In the genomic region with DNA sequence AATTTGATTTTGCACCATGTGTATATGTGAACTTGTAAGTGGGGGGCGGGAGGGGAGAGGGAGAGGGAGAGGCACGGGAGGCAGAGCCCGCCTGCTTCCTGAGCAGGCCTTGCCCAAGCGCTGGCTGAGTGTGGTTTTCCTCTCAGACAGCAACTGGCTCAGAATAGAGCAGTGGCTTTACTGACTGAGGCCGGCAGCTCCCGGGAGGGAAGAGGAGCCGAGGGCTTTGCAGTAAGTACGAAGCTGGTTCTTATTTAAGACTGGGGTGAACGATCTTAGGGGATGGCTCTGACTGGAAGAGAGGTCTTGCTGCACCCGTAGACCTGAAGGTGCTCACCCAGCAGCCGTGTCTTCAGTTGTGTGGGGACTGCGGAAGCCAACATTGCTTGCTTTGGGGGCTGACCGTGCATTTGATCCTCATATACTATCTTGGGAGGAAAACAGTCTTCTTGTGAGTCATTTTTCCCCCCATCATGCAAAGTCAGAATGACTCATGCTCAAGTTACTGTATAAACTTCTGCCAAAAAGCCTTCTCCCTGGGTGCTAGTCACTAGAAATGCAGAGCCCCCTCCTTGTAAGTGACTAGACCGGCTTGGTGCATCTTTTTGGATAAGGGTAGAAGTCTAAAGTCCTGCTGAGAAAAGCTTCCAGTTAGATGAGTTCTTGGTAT, we compare ENCODE assay signal across 8 mouse cellular contexts. TPM values are rescaled to one million over a fixed set of nuclear protein-coding genes. Genes with fewer than 3 reads are reported as not detected.
DNase-seq lines count a peak whose midpoint lies in the region; ATAC-seq lines count a peak whose summit lies in the region.

No protein-coding gene starts in this region.

- peak; percentile 50 for DNase-seq in cerebellum, adult 9-10 months
- DNase-seq in cerebellum, postnatal 4 days (ENCODE audit: low spot score in 2 of 2): no peak
- peak; percentile 10 for DNase-seq in urinary bladder, postnatal 14 days (ENCODE audit: low spot score)
- DNase-seq in urinary bladder, postnatal 10 days (ENCODE audit: low spot score): no peak
- DNase-seq in heart, embryonic 10.5 days (ENCODE audit: low spot score): no peak
- peak; percentile 70 for DNase-seq in right cerebral cortex, adult 18-20 months
- no peak for DNase-seq in embryo, embryonic 9.5 days (ENCODE audit: extremely low spot score)

- 0 out of 2 replicates have a peak, but pooled peaks have one; percentile 30 for ATAC-seq in limb, embryonic 15.5 days (ENCODE audit: insufficient number of reproducible peaks, low FRiP score, low TSS enrichment, low read depth)

- H3K36me3 ChIP-seq in heart, embryonic 10.5 days: no peaks in the 10 kb centered on the region
- no peaks in the 10 kb centered on the region for H3K36me3 ChIP-seq in limb, embryonic 15.5 days

- 44% methylated on average over 14 of the region's 14 CpGs for WGBS in heart, embryonic 10.5 days
- WGBS in limb, embryonic 15.5 days: 31% methylated on average over 14 of the region's 14 CpGs

- no peak overlapping the region for H3K4me3 ChIP-seq in heart, embryonic 10.5 days
- peak overlapping the region; percentile 14 for H3K4me3 ChIP-seq in limb, embryonic 15.5 days

- H3K4me2 ChIP-seq in limb, embryonic 15.5 days: peak overlapping the region; percentile 19; the same call in 1 of the 2 replicates

- H3K9me3 ChIP-seq in heart, embryonic 10.5 days: no peaks in the 10 kb centered on the region
- H3K9me3 ChIP-seq in limb, embryonic 15.5 days: no peaks in the 10 kb centered on the region

- H3K27ac ChIP-seq in heart, embryonic 10.5 days: peak overlapping the region; percentile 36; the same call in 1 of the 2 replicates
- H3K27ac ChIP-seq in limb, embryonic 15.5 days: peak overlapping the region; percentile 82

- H3K27me3 ChIP-seq in heart, embryonic 10.5 days (ENCODE audit: insufficient read depth, poor library complexity, severe bottlenecking): no peaks in the 10 kb centered on the region
- H3K27me3 ChIP-seq in limb, embryonic 15.5 days: no peaks in the 10 kb centered on the region

- no peak overlapping the region for H3K9ac ChIP-seq in limb, embryonic 15.5 days

- peaks cover 22% of the 10 kb centered on the region for H3K4me1 ChIP-seq in heart, embryonic 10.5 days
- H3K4me1 ChIP-seq in limb, embryonic 15.5 days: peaks cover 24% of the 10 kb centered on the region

RNA-seq across cellular contexts. Expression of gene Specc1, which starts 48.8 kb away (rescaled TPM):
- polyA plus RNA-seq in heart, embryonic 10.5 days (2016; fragmentation: Nextera tagmentation; extraction: Ambion mirVana): 9.2 and 10.5 TPM in 2 replicates
- 8.8 and 11.0 TPM in 2 replicates for polyA plus RNA-seq in limb, embryonic 15.5 days (2015; fragmentation: Nextera tagmentation; extraction: Ambion mirVana)

Comparison
In these comparisons a context has a peak if more than half of its experiments do, and no peak if none do; other contexts are left out.
1. DNase-seq: peak in cerebellum, adult 9-10 months (single experiment), urinary bladder, postnatal 14 days (single experiment) and right cerebral cortex, adult 18-20 months (single experiment); none in cerebellum, postnatal 4 days (0 of 2), urinary bladder, postnatal 10 days (single experiment), heart, embryonic 10.5 days (single experiment) and embryo, embryonic 9.5 days (single experiment).